Mouse (Mus musculus): Measurements from ENCODE around the gene Atp5j2.

GRCm38 (mm10) chr5:145211340-145211739 is 19.5 kb upstream of the Atp5j2 start:
- no peak for TF ChIP-seq CTCF (IDR thresholded peaks at IDR 0.05; ENCODE audit: low read depth)
- no peak for TF ChIP-seq EP300 (IDR thresholded peaks at IDR 0.05; ENCODE audit: low read depth)

Measured in liver, embryonic 14.5 days (tissue).